In the genomic region with DNA sequence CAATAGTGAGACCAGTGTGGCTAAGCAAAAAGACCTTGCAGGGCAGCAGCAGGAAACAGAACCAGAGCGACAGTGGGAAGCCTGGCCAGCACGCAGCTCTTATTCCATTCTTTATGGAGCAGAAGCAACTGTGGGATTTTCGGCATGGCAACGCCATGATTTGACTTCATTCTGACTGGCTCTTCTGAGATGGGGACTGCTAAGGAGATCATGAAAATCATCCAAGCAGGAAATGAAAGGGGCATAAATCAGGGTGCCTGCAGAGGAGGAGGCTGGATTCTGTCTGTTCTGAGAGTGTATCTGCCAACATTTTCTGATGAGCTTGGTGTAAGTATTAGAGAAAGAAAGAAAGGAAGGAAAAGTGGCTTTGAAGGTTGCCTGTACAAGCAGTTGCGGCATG, we compare ENCODE assay signal across 32 mouse cellular contexts. TPM values are rescaled to one million over a fixed set of nuclear protein-coding genes. Genes with fewer than 3 reads are reported as not detected.
DNase-seq lines count a peak whose midpoint lies in the region; ATAC-seq and TF ChIP-seq lines count a peak whose summit lies in the region.
"Had no signal": no experiment of that assay in that cellular context is flagged by ENCODE, and none has a peak within 500 bp of the region (broad histone marks: within the 10 kb centered on the region; RNA-seq: fewer than 3 reads in every experiment).

No protein-coding gene starts in this region.

- TF ChIP-seq EP300 in lung, postnatal 0 days (IDR thresholded peaks at IDR 0.05): no peak

- H3K4me3 ChIP-seq in cerebellum, adult 2 months (replicated peaks; ENCODE audit: insufficient read depth, low read depth, low read length): no peak overlapping the region
- no peak overlapping the region for H3K4me3 ChIP-seq in kidney, embryonic 15.5 days (replicated peaks)
- no peak overlapping the region for H3K4me3 ChIP-seq in lung, postnatal 0 days (ENCODE audit: low read depth, low read length)
- H3K4me3 ChIP-seq: forebrain, embryonic 13.5 days; heart, embryonic 15.5 days; hindbrain, embryonic 12.5 days; layer of hippocampus, adult 2 months; liver, embryonic 13.5 days; midbrain, embryonic 12.5 days; myocyte had no signal

- no peak for DNase-seq in cerebellum, adult 2 months
- DNase-seq in kidney, adult 8-10 months: no peak
- DNase-seq in lung, postnatal 0 days (ENCODE audit: low spot score): no peak
- no peak for DNase-seq in lung, postnatal 10 days
- DNase-seq in gastrocnemius, adult 18-20 months (ENCODE audit: low spot score): no peak
- DNase-seq: adrenal gland, adult 8-10 months; cerebellum, adult 9-10 months; cerebellum, postnatal 36 days; gastrocnemius, postnatal 14 days; heart, postnatal 36 days; layer of hippocampus, postnatal 36 days; left cerebral cortex, postnatal 4 days; liver, embryonic 13.5 days; lung, adult 2 months; right cerebral cortex, adult 18-20 months; spleen, adult 18-20 months; thymus, postnatal 14 days had no signal

- TF ChIP-seq CTCF in cerebellum, adult 2 months (IDR thresholded peaks at IDR 0.05; ENCODE audit: borderline replicate concordance, insufficient read depth, low read depth, low read length): no peak
- no peak for TF ChIP-seq CTCF in lung, postnatal 0 days (IDR thresholded peaks at IDR 0.05)

- no peaks in the 10 kb centered on the region for H3K9me3 ChIP-seq in kidney, embryonic 15.5 days (replicated peaks)
- no peaks in the 10 kb centered on the region for H3K9me3 ChIP-seq in lung, postnatal 0 days (ENCODE audit: low read length)
- H3K9me3 ChIP-seq: forebrain, embryonic 13.5 days; heart, embryonic 15.5 days; hindbrain, embryonic 12.5 days; liver, embryonic 13.5 days; midbrain, embryonic 12.5 days had no signal

- peaks cover 9% of the 10 kb centered on the region; the same call in 1 of the 2 replicates for H3K36me3 ChIP-seq in kidney, embryonic 15.5 days
- no peaks in the 10 kb centered on the region for H3K36me3 ChIP-seq in lung, postnatal 0 days (ENCODE audit: insufficient read depth, low read length)

- WGBS in cerebellum, adult 2 months: 51% methylated on average over 5 of the region's 5 CpGs
- 44% methylated on average over 5 of the region's 5 CpGs for WGBS in kidney, embryonic 15.5 days
- WGBS in lung, postnatal 0 days: 84% methylated on average over 5 of the region's 5 CpGs

- no peak overlapping the region for H3K9ac ChIP-seq in kidney, embryonic 15.5 days
- no peak overlapping the region for H3K9ac ChIP-seq in lung, postnatal 0 days (replicated peaks; ENCODE audit: low read depth)
- H3K9ac ChIP-seq: forebrain, embryonic 13.5 days; heart, embryonic 15.5 days; hindbrain, embryonic 12.5 days; liver, embryonic 13.5 days; midbrain, embryonic 12.5 days had no signal

- no peaks in the 10 kb centered on the region for H3K27me3 ChIP-seq in cerebellum, adult 2 months (ENCODE audit: control insufficient read depth, insufficient read depth, low read length)
- no peaks in the 10 kb centered on the region for H3K27me3 ChIP-seq in kidney, embryonic 15.5 days
- H3K27me3 ChIP-seq in lung, postnatal 0 days (replicated peaks; ENCODE audit: insufficient read depth, low read length): no peaks in the 10 kb centered on the region
- H3K27me3 ChIP-seq: CH12.LX; forebrain, embryonic 13.5 days; heart, embryonic 15.5 days; hindbrain, embryonic 12.5 days; liver, embryonic 13.5 days; midbrain, embryonic 12.5 days had no signal

- H3K27ac ChIP-seq in cerebellum, adult 2 months (ENCODE audit: insufficient read depth, low read length): peak overlapping the region; percentile 45; the same call in 1 of the 2 replicates
- peak overlapping the region; percentile 42 for H3K27ac ChIP-seq in kidney, embryonic 15.5 days
- no peak overlapping the region for H3K27ac ChIP-seq in lung, postnatal 0 days (ENCODE audit: low read length)
- H3K27ac ChIP-seq: forebrain, embryonic 13.5 days; heart, embryonic 15.5 days; hindbrain, embryonic 12.5 days; hindbrain, postnatal 0 days; layer of hippocampus, adult 2 months; liver, embryonic 13.5 days; midbrain, embryonic 12.5 days had no signal

- peaks cover 3% of the 10 kb centered on the region; the same call in 1 of the 2 replicates for H3K4me1 ChIP-seq in cerebellum, adult 2 months (ENCODE audit: control insufficient read depth, insufficient read depth, low read length)
- H3K4me1 ChIP-seq in kidney, embryonic 15.5 days: peaks cover 8% of the 10 kb centered on the region; the same call in 1 of the 2 replicates
- no peaks in the 10 kb centered on the region for H3K4me1 ChIP-seq in lung, postnatal 0 days (ENCODE audit: insufficient read depth, low read depth, low read length)
- H3K4me1 ChIP-seq: forebrain, embryonic 13.5 days; heart, embryonic 15.5 days; hindbrain, embryonic 12.5 days; liver, embryonic 13.5 days; midbrain, embryonic 12.5 days had no signal

- H3K4me2 ChIP-seq in kidney, embryonic 15.5 days: peak overlapping the region; percentile 18; the same call in 1 of the 2 replicates
- 0 out of 2 replicates have a peak overlapping the region, but pooled peaks have one; percentile 12 for H3K4me2 ChIP-seq in lung, postnatal 0 days (replicated peaks; ENCODE audit: low read depth, low read length)
- H3K4me2 ChIP-seq: forebrain, embryonic 13.5 days; heart, embryonic 15.5 days; hindbrain, embryonic 12.5 days; liver, embryonic 13.5 days; midbrain, embryonic 12.5 days had no signal

- no peak for ATAC-seq in cerebellum, adult (ENCODE audit: insufficient number of reproducible peaks, low FRiP score, low TSS enrichment)
- peak; percentile 29; the same call in 1 of the 2 replicates for ATAC-seq in kidney, embryonic 15.5 days (replicated peaks; ENCODE audit: low FRiP score)
- no peak for ATAC-seq in lung, postnatal 0 days
- ATAC-seq: forebrain, embryonic 13.5 days; hindbrain, postnatal 0 days had no signal

- TF ChIP-seq POLR2A in cerebellum, adult 2 months (IDR thresholded peaks at IDR 0.05; ENCODE audit: borderline replicate concordance, insufficient read depth, low read length): no peak

RNA-seq across cellular contexts. Expression of a gene that starts 47.2 kb away (rescaled TPM):
- not detected in 2 replicates for polyA plus RNA-seq in cerebellum, adult 2 months (2012; rRNA removed)
- 0.05 and 0.12 TPM in 2 replicates for polyA plus RNA-seq in kidney, embryonic 15.5 days (2015; fragmentation: Nextera tagmentation; extraction: Ambion mirVana)
- 0.05 and 0.10 TPM in 2 replicates for polyA plus RNA-seq in lung, postnatal 0 days (2015; fragmentation: Nextera tagmentation; extraction: Ambion mirVana)
- under 1 TPM; 0.16 to 0.88 TPM for total RNA-seq in gastrocnemius, adult 18-20 months (2021)
- total RNA-seq: adrenal gland, adult 8-10 months; CH12.LX; ES-E14; granulocyte monocyte progenitor cell, adult 5-6 weeks; hindbrain, postnatal 0 days; layer of hippocampus, adult 2 months; layer of hippocampus, postnatal 36 days; left cerebral cortex, postnatal 4 days; midbrain, postnatal 0 days had no signal
- polyA plus RNA-seq: kidney, adult 2 months; liver, embryonic 13.5 days; lung, adult 2 months; midbrain, embryonic 12.5 days; urinary bladder, adult 2 months had no signal
